Mouse (Mus musculus): ENCODE results near the gene Ciao1.
A peak's percentile ranks its signal among the peaks of the same experiment; 100 is the strongest.
"Not testable (repeated sequence)": the region's sequence is repeated elsewhere in the genome, so short reads cannot be mapped to it uniquely, and the experiment has no call there.

Gene Ciao1

GRCm38 (mm10) chr2:127247592-127248333 lies at the start of gene Ciao1, which contains the start of gene Tmem127:
Gene Ciao1 (minus strand): TSS chr2:127247816.
Gene Tmem127 (plus strand): TSS chr2:127247908.
- peak; percentile 93 for DNase-seq (ENCODE audit: low spot score)

GRCm38 (mm10) chr2:127297001-127297805 lies 49.6 kb upstream of the Ciao1 start:
- no peak for DNase-seq (ENCODE audit: low spot score)

- DNase-seq (ENCODE audit: low spot score), result no peak
Observed at GRCm38 (mm10) chr2:127292250-127292649, 44.6 kb upstream of the Ciao1 start.

GRCm38 (mm10) chr2:127278162-127278561 lies 30.5 kb upstream of the Ciao1 start:
- no peak for DNase-seq (ENCODE audit: low spot score)

GRCm38 (mm10) chr2:127275551-127276320 lies 28.1 kb upstream of the Ciao1 start:
- DNase-seq (ENCODE audit: low spot score), result no peak

- DNase-seq (ENCODE audit: low spot score), result no peak
Observed at GRCm38 (mm10) chr2:127274590-127274989, 27.0 kb upstream of the Ciao1 start.

- no peak for DNase-seq (ENCODE audit: low spot score)
Observed at GRCm38 (mm10) chr2:127272806-127273205, 25.2 kb upstream of the Ciao1 start.

- not testable (repeated sequence) for DNase-seq (ENCODE audit: low spot score)
Observed at GRCm38 (mm10) chr2:127272049-127272448, 24.4 kb upstream of the Ciao1 start.

GRCm38 (mm10) chr2:127271042-127271515 lies 23.5 kb upstream of the Ciao1 start:
- DNase-seq (ENCODE audit: low spot score), result no peak

- peak; percentile 50 for DNase-seq (ENCODE audit: low spot score)
Observed at GRCm38 (mm10) chr2:127270300-127271041, 22.9 kb upstream of the Ciao1 start.

GRCm38 (mm10) chr2:127269491-127270299 lies 22.1 kb upstream of the Ciao1 start, which contains the start of gene Stard7:
Gene Stard7 (plus strand): TSS chr2:127270218.
- DNase-seq (ENCODE audit: low spot score), result peak; percentile 90

- no peak for DNase-seq (ENCODE audit: low spot score)
Observed at GRCm38 (mm10) chr2:127267854-127268253, 20.2 kb upstream of the Ciao1 start.

GRCm38 (mm10) chr2:127262480-127262879 lies 14.9 kb upstream of the Ciao1 start:
- DNase-seq (ENCODE audit: low spot score), result no peak

- no peak for DNase-seq (ENCODE audit: low spot score)
Observed at GRCm38 (mm10) chr2:127259340-127259739, 11.7 kb upstream of the Ciao1 start.

GRCm38 (mm10) chr2:127255294-127255693 lies 7.7 kb upstream of the Ciao1 start:
- no peak for DNase-seq (ENCODE audit: low spot score)

GRCm38 (mm10) chr2:127254604-127255134 lies 7.1 kb upstream of the Ciao1 start:
- DNase-seq (ENCODE audit: low spot score), result no peak

- no peak for DNase-seq (ENCODE audit: low spot score)
Observed at GRCm38 (mm10) chr2:127252787-127253186, 5.2 kb upstream of the Ciao1 start.

- no peak for DNase-seq (ENCODE audit: low spot score)
Observed at GRCm38 (mm10) chr2:127251880-127252527, 4.4 kb upstream of the Ciao1 start.

- DNase-seq (ENCODE audit: low spot score), result no peak
Observed at GRCm38 (mm10) chr2:127251457-127251856, 3.8 kb upstream of the Ciao1 start.

Measured in layer of hippocampus, adult 9-10 months (tissue).